Mouse (Mus musculus) adrenal gland, postnatal 4 days (tissue): ENCODE results near the gene Zfp618. TPM values are rescaled to one million over a fixed set of nuclear protein-coding genes. Genes with fewer than 3 reads are reported as not detected.

Source experiments
- DNase-seq, 2 experiments: peaks; one replicate each; pipeline ENCODE4 v3.0.0; 2021 to 2022; ENCODE audit warnings: low spot score in 2 of 2, mixed read lengths in 2 of 2
- total RNA-seq, 2 experiments: library from RNA; stranded (reverse); gene quantifications; 2 replicates each; pipeline ENCODE4 v1.2.3; 2021

The Zfp618 gene
- total RNA-seq, 2 experiments from 2014 or later: 18.7 to 22.7 TPM

GRCm38 (mm10) chr4:62998431-62998835, 33.1 kb downstream of the Zfp618 start:
- DNase-seq: peak in 1 of 2 experiments; percentile 25

GRCm38 (mm10) chr4:62998908-62999307, 33.5 kb downstream of the Zfp618 start:
- DNase-seq: no peak

- DNase-seq: no peak
Observed at GRCm38 (mm10) chr4:62999321-62999720, 33.9 kb downstream of the Zfp618 start.

GRCm38 (mm10) chr4:62999916-63000315, 34.5 kb downstream of the Zfp618 start:
- DNase-seq: no peak

GRCm38 (mm10) chr4:63000316-63001055, 35.1 kb downstream of the Zfp618 start:
- no peak for DNase-seq

DNA sequence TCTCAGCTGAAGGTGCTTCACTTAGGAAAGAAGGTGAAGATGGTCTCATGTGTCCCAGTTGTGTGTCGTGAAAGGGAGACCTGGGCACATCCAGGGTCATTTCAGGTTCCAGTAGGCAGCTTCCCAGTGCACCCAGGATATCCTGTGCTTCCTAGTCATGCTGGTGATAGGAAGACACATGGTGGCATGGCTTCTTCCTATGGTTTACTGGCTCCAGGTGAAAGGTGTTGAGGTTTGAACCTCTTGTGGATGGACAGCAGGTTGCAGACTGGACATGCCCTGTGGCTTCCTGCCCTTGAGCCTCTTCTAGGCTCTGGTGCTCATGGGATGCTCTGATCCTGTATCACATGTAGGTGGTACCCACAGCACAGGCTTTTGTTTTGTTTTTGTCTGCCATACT, 37.0 kb downstream of the Zfp618 start:
- no peak for DNase-seq

- no peak for DNase-seq
Observed at GRCm38 (mm10) chr4:63004519-63004918, 39.1 kb downstream of the Zfp618 start.

- no peak for DNase-seq
Observed at GRCm38 (mm10) chr4:63005446-63006185, 40.2 kb downstream of the Zfp618 start.

DNA sequence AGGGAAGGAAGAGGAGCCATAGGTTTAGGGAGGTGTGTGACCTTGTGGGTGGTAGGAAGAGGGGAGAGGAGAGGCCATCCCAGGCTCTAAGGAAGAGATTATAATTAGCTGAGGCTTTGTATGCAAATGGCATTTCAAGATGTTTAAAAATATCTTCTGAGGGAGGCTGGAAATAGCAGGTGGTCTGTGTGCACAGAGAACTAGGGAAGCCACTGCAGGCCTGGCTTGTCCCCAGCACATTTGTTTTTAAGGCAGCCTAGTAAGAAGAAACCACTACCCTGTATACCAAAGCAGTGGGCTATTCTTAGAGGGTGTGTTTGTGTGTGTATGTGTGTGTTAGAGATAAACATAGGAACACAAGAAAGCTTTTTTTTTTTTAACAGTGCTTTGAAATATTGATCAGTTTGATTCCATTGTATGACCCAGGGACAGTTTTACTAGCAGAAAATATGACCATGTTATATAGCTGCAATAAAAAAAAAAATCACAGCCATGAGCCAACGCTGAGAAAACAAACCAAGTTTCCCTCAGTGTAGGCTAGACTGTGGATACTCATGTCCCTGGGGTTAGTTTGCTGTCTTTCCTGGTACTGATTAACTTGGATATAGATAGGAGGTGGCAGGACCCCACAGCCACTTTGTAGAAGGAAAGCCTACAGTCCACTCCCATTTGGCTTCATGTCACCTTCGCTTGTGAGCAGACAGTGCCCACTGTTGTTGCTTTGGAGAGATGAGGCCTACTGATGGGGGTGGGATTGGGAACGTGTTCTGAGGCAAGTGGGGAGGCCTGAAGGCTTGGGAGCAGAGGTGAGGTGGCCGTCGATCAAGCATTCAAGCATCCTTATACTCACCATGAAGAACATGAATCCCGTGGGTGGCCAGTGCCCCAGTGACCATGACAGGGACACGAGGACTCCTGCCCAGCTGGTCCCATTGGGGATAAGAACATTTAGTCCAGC, 41.1 kb downstream of the Zfp618 start:
- DNase-seq: no peak

DNA sequence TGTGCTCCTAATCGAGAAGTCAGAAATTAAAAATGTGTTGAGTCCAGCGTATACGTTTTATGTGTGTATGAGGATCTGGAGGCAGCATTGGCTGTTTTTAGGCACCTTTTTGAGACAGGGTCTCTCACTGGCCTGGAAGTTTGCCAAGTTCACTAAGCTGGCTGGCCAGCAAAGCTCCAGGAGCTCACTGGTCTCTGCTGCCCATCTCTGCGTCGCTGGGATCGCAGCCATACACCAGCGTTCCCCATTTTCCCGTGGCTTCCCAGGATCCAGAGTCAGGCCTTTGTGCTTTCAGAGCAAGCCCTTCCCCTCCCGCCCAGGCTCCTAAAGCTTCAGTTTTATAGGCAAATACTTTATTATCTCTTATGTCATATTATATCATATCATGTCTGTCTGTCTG, 42.8 kb downstream of the Zfp618 start:
- DNase-seq: no peak

- DNase-seq: no peak
Observed at GRCm38 (mm10) chr4:63008822-63009221, 43.4 kb downstream of the Zfp618 start.

DNA sequence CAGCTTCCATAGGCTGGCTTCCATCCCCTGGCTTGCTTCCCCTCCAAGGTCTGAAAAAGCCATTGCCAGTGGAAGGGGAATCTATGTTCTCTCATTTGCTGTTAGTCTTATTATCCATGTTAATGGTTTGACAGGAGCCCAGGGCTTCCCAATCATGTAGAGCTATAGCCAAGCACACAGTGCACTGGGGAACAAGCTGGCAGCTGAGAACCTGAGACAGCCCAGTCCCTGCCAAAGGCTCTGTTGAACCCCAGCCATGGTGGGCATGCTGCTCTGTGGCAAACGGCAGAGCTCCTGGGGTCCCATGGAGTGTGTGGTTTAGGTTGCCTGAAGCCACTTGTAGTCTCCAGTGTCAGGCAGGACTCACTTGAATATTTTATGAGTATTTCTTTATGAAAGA, 44.4 kb downstream of the Zfp618 start:
- no peak for DNase-seq

DNA sequence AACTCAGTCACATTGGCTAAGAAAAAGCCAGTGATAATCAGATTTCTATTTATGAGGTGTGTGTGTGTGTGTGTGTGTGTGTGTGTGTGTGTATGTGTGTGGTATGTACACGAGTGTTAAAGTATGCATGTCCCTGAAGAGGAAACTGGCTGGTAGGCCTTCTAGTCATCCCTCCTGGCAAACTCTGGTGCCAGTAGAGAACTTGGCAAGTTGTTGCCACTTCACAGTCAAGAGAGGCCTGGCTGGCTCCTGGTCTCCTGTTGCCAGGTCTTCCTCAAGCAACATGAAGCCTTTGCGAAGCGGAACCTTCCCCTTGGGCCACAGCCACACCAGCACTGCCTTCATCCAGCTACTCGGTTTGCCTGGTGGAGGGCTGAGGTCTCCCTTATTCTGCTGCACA, 44.9 kb downstream of the Zfp618 start:
- no peak for DNase-seq

GRCm38 (mm10) chr4:63018616-63019015, 53.2 kb downstream of the Zfp618 start:
- no peak for DNase-seq

GRCm38 (mm10) chr4:63019428-63019858, 54.1 kb downstream of the Zfp618 start:
- no peak for DNase-seq

DNA sequence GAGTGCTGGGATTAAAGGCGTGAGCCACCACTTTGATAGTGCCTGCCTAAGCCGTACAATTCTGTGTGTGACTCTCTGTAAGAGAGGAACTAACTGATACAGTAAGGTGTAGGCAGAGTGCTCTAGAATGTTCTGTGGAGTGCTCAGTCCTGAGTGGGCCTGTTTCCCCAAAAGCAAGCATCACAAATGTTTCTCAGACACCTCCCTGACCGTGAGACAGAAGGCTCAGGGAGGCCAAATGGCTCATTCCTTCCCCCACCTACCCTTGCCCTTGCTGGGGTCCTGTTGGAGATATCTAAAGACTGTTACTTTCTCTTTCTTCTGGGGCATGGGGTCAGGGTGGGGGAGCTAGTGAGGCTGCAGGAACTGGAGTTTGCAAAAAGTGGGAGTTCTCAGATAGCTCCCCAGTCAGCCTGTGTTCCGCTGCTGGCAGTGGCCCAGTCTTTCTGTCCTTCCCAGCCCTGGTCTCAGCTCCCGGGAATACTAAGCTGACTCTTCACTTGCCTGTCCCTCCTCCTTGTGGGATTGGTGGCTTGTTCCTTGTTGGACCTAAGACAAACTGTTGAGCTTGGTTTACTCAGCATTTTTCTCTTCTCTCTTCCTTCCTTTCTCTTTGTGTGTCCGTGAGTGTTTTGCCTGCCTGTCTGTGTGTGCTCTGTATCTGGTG, 55.8 kb downstream of the Zfp618 start:
- no peak for DNase-seq

- no peak for DNase-seq
Observed at GRCm38 (mm10) chr4:63023465-63023864, 58.1 kb downstream of the Zfp618 start.

GRCm38 (mm10) chr4:63024098-63024497, 58.7 kb downstream of the Zfp618 start:
- no peak for DNase-seq

- DNase-seq: no peak
Observed at GRCm38 (mm10) chr4:63024734-63025256, 59.4 kb downstream of the Zfp618 start.

GRCm38 (mm10) chr4:63025306-63025705, 59.9 kb downstream of the Zfp618 start:
- no peak for DNase-seq

GRCm38 (mm10) chr4:63026286-63026685, 60.9 kb downstream of the Zfp618 start:
- DNase-seq: no peak
